Mouse (Mus musculus) limb, embryonic 11.5 days (tissue): ENCODE data around the gene Gna15. TPM values are rescaled to one million over a fixed set of nuclear protein-coding genes. Genes with fewer than 3 reads are reported as not detected.

ENCODE experiments used
- ATAC-seq: fragments of 200-750 bp; cut with Nextera tagmentation; 2 replicates; pipeline ENCODE4 v1.8.0; 2017; ENCODE audit warnings: low read depth; ENCODE audit not compliant: insufficient number of reproducible peaks, low FRiP score, low TSS enrichment
- DNase-seq: peaks from one replicate; pipeline ENCODE4 v3.0.0-alpha.2; 2015; ENCODE audit warnings: low spot score
- H3K27ac ChIP-seq: fragments of 300-500 bp; sonication (generic); replicated peaks from 2 replicates; pipeline ENCODE4 v1.5.1; 2014; ENCODE audit warnings: low read depth, mild to moderate bottlenecking, low read length
- H3K27me3 ChIP-seq: fragments of 300-500 bp; sonication (generic); 2 replicates; pipeline ENCODE4 v1.6.1; 2014; ENCODE audit warnings: mild to moderate bottlenecking, low read length, mixed read lengths; ENCODE audit not compliant: control insufficient read depth, insufficient read depth
- H3K36me3 ChIP-seq: fragments of 300-500 bp; sonication (generic); 2 replicates; pipeline ENCODE4 v1.6.1; 2014; ENCODE audit warnings: mild to moderate bottlenecking, low read length, moderate library complexity, mixed read lengths; ENCODE audit not compliant: control insufficient read depth, insufficient read depth
- H3K4me1 ChIP-seq: fragments of 300-500 bp; sonication (generic); 2 replicates; pipeline ENCODE4 v1.6.1; 2014; ENCODE audit warnings: low read length, mixed read lengths; ENCODE audit not compliant: control insufficient read depth, insufficient read depth
- H3K4me2 ChIP-seq: fragments of 300-500 bp; sonication (generic); 2 replicates; pipeline ENCODE4 v1.6.1; 2014; ENCODE audit warnings: low read depth, mild to moderate bottlenecking, moderate library complexity; ENCODE audit not compliant: severe bottlenecking
- H3K4me3 ChIP-seq: fragments of 300-500 bp; sonication (generic); 2 replicates; pipeline ENCODE4 v1.5.1; 2014; ENCODE audit warnings: low read depth, low read length
- H3K9ac ChIP-seq: fragments of 300-500 bp; sonication (generic); 2 replicates; pipeline ENCODE4 v1.6.1; 2014; ENCODE audit warnings: mild to moderate bottlenecking, low read length
- H3K9me3 ChIP-seq: fragments of 300-500 bp; sonication (generic); 2 replicates; pipeline ENCODE4 v1.6.1; 2016; ENCODE audit warnings: low read length; ENCODE audit not compliant: control insufficient read depth
- WGBS: fragments of 180-500 bp; shearing (Covaris S2); extraction: QIAGEN DNeasy Blood & Tissue Kit; methylation state at CpG from one replicate; pipeline ENCODE4 v1.1.7; 2014; 5-methylcytosine and 5-hydroxymethylcytosine counted together
- polyA plus RNA-seq: library from polyadenylated mRNA; unstranded; fragments of >200 nt; fragmentation: Nextera tagmentation; extraction: Ambion mirVana; gene quantifications from 2 replicates; pipeline ENCODE4 v1.2.1, GENCODE M21; 2014

The Gna15 gene
- polyA plus RNA-seq, 1 experiment from 2014 or later: 0.99 TPM

DNA sequence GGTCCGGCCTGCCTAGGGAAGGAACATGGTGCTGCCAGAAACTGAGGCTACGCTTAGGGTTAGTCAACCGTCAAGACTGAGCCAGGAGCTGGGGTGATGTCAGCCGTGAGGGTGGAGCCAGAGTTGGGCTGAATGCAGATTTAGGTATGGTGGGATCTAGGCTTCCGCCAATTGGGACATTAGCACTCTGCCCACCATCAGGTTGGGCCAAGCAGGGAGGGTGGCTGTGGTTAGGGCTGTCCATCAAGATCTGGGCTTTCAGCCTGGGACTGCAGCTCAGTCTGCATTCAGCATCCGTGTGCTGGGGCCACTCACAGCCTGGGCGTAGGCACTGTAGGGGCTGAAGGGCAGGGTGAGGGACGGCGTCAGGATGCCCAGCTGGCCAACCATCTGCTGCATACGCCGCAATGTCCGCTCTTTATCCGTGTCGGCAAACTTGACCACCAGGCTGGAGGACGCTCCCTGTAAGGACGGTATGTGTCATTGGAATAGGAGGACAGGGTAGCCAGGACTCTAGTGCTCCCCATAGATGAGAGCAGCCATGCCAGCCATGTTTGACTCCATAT, 56.3 kb downstream of the Gna15 start:
- WGBS: 86% methylated on average over 16 of the region's 16 CpGs
- Histone ChIP-seq H3K4me2 (no peak overlapping the region), H3K9me3 (no peaks in the 10 kb centered on the region), H3K27me3 (peaks cover 60% of the 10 kb centered on the region), H3K4me3 (no peak overlapping the region), H3K36me3 (no peaks in the 10 kb centered on the region), H3K9ac (no peak overlapping the region), H3K27ac (no peak overlapping the region), H3K4me1 (0 out of 2 replicates have a peak, but pooled peaks cover 3% of the 10 kb centered on the region)
- ATAC-seq: no peak
- no peak for DNase-seq

DNA sequence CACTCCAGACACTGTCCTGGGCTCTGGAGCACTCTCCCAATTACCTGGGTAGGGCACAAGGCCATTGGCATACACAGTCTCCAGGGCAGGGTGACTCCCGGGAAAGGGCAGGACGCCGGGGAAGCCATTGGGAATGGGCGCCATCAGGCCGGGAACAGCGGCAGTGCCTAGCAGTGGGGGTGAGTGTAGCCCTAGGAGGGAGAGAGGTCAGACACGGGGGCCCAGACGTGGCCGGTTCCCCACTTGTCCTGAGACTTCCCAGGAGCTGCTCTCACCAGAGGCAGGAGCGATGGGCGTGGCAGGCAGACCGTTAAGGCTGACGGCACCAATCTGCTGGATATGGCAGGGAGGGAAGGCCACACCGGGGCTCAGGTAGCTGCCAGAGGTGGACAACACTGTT, 57.1 kb downstream of the Gna15 start:
- Histone ChIP-seq H3K27me3 (peaks cover 61% of the 10 kb centered on the region), H3K4me3 (no peak overlapping the region), H3K36me3 (no peaks in the 10 kb centered on the region), H3K4me2 (no peak overlapping the region), H3K9me3 (no peaks in the 10 kb centered on the region), H3K9ac (no peak overlapping the region), H3K27ac (no peak overlapping the region), H3K4me1 (0 out of 2 replicates have a peak, but pooled peaks cover under 1% of the 10 kb centered on the region)
- DNase-seq (no peak), ATAC-seq (no peak)
- WGBS: 51% methylated on average over 14 of the region's 14 CpGs

DNA sequence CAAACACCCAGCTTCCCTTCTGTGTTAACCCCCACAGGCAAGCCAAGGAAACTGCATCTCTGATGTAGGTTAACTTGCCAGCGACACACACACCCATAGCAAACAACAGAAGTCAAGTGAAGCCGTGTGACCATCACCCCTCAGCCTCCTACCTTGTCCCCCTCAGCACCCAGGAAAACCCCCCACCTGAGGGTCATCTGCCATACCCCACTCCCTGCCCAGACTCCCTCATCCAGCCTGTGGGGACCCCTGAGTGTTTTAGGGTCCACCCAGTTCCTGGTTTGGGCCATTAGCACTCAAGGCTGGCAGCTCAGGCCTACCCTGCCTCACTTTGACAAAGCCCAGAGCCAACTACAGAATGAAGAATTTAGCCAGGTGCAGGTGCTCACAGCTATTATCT, 58.0 kb downstream of the Gna15 start:
- 86% methylated on average over 2 of the region's 2 CpGs for WGBS
- no peak overlapping the region for H3K4me2 ChIP-seq

DNA sequence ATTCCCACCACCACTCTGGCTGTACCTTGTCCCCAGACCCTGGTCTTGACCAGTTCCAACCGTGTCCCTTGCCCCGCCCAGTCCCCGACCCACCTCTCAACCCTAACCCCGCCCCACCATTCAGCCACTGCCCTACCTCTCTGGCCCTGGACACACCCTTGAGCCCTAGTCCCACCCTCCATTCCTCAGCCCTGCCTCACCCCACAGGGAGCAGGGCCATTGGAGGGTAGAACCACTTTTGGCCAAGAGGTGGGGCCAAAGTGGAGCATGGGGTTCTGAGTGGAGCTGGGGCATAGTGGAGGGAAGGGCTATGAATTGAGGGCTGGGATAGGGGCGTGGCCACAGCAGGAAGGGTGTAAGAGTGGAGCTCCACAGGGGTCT, 58.8 kb downstream of the Gna15 start:
- ATAC-seq (peak; percentile 10; the same call in 1 of the 2 replicates), DNase-seq (no peak)
- Histone ChIP-seq H3K9me3 (no peaks in the 10 kb centered on the region), H3K4me2 (no peak overlapping the region), H3K4me1 (no peaks in the 10 kb centered on the region), H3K27ac (no peak overlapping the region), H3K27me3 (peaks cover 71% of the 10 kb centered on the region), H3K36me3 (no peaks in the 10 kb centered on the region), H3K4me3 (no peak overlapping the region), H3K9ac (no peak overlapping the region)
- WGBS: 0% methylated on average over 5 of the region's 5 CpGs

More for the DNA sequence above, 58.0 kb downstream of the Gna15 start:
- DNase-seq: no peak
- no peak overlapping the region for H3K27ac ChIP-seq
- H3K4me1 ChIP-seq: no peaks in the 10 kb centered on the region
- ATAC-seq: no peak
- no peaks in the 10 kb centered on the region for H3K36me3 ChIP-seq
- H3K4me3 ChIP-seq: no peak overlapping the region
- peaks cover 65% of the 10 kb centered on the region for H3K27me3 ChIP-seq
- H3K9ac ChIP-seq: no peak overlapping the region
- H3K9me3 ChIP-seq: no peaks in the 10 kb centered on the region

DNA sequence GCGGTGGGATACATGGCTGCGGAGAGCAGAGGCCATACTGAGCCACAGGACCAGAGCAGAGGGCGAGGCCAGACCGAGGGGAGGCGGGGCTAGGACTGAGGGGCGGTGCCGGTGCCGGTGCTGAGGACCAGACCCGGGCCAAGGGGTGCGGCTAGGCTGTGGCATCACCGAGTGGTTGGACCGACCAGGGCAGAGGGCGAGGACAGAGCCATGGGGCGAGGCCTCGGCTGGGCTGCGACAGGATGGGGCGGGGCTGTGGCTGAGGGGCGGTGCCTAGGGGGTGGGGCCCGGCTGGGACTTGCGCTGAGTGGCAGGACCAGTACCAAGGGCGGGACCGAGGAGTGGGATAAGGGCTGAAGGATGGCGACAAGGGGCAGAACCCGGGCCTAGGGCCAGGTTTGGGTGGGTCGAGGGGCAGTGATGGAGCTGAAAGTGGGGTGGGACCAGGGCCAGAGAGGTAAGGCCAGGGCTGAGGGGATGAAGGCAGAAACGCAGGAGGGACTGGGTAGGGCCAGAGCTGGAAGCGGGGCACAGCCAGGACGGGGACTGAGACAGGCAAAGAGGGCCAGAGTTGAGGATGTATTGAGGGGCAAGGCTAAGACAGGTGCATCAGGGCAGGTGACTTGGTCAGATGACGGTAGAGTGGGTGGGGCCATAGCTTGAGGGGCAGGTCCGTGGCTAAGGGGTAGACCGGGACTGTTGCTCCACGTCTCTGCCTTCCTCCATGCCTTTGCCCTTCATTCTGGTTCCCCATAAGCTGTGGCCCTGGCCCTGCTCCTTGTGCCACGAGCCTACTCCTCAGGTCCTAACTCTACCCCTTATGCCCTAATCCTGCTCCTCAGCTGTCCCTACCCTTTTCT, 59.4 kb downstream of the Gna15 start:
- Histone ChIP-seq H3K4me1 (no peaks in the 10 kb centered on the region), H3K9me3 (no peaks in the 10 kb centered on the region), H3K4me3 (peak overlapping the region; percentile 31), H3K27me3 (peaks cover 75% of the 10 kb centered on the region), H3K27ac (no peak overlapping the region), H3K9ac (no peak overlapping the region), H3K36me3 (no peaks in the 10 kb centered on the region), H3K4me2 (peak overlapping the region; percentile 54)
- ATAC-seq (peak; percentile 64), DNase-seq (peak; percentile 77)
- 2% methylated on average over 31 of the region's 33 CpGs for WGBS

DNA sequence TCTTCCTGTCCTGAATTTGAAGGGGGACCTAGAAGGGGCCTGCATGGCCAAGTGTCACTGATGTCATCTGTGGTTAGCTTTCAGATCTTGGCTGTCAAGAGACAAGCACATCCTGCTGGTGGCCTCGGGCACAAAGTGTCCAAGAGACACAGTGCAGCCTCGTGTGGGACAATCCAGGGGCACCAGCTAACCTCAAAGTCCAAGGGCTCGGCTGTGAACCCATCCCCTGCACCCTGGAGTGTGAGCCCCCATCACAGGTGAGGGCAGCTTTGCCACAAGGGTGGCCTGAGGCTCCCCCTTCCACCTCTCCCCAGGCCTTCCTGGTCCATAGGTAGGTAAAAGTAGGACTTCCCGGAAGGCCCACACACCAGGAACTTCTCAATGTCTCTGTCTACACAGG, 60.5 kb downstream of the Gna15 start:
- no peaks in the 10 kb centered on the region for H3K9me3 ChIP-seq
- DNase-seq: no peak
- H3K4me2 ChIP-seq: no peak overlapping the region
- WGBS: 64% methylated on average over 4 of the region's 4 CpGs
- H3K27ac ChIP-seq: no peak overlapping the region
- H3K4me3 ChIP-seq: no peak overlapping the region
- no peak for ATAC-seq
- no peaks in the 10 kb centered on the region for H3K4me1 ChIP-seq
- H3K27me3 ChIP-seq: peaks cover 82% of the 10 kb centered on the region
- no peaks in the 10 kb centered on the region for H3K36me3 ChIP-seq
- no peak overlapping the region for H3K9ac ChIP-seq

DNA sequence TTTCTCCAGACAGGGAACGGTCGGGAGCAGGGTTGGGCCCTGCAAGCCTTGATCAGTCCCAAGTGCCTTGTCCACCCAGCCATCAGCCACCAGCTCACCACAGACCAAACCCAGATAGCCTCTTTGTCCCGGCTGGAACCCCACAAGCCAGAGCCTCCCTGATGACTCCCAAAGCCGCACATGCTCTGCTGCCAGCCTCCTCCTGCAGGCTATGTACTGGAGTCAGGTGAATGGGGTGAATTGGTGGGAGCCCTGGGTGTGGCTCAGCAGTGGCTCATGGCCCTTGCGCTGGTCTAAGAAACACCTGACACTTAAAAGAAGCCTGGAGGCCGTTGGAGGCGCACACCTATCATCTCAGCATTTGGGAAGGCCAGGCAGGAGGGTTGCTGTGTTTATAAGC, 61.1 kb downstream of the Gna15 start:
- WGBS: 73% methylated on average over 7 of the region's 7 CpGs
- ATAC-seq (no peak), DNase-seq (no peak)
- Histone ChIP-seq H3K9me3 (no peaks in the 10 kb centered on the region), H3K4me3 (no peak overlapping the region), H3K4me1 (no peaks in the 10 kb centered on the region), H3K9ac (no peak overlapping the region), H3K36me3 (no peaks in the 10 kb centered on the region), H3K4me2 (no peak overlapping the region), H3K27me3 (peaks cover 87% of the 10 kb centered on the region), H3K27ac (no peak overlapping the region)

DNA sequence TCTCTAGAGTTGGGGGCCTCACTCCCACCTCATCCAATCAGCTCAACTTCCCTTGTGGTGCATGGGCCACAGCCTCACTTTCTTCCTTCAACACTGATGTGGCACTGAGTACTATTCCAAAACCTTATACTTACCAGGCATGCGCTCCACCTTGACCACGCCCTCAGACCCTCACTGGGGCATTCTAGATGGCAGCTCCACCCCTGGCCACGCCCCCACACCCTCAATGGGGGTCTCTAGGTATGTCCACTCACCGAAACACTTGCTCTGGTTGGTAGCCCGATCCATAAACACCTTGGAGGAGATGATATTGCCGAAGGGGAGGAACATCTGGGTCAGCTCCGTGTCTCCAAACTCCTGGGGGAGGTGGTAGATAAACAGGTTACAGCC, 61.6 kb downstream of the Gna15 start:
- Histone ChIP-seq H3K4me3 (no peak overlapping the region), H3K27ac (no peak overlapping the region), H3K27me3 (peaks cover 90% of the 10 kb centered on the region), H3K36me3 (no peaks in the 10 kb centered on the region), H3K4me1 (no peaks in the 10 kb centered on the region), H3K4me2 (no peak overlapping the region), H3K9me3 (no peaks in the 10 kb centered on the region), H3K9ac (no peak overlapping the region)
- ATAC-seq (no peak), DNase-seq (no peak)
- 39% methylated on average over 7 of the region's 7 CpGs for WGBS
